Mouse (Mus musculus): ENCODE measurements around the gene Mrgprb1. TPM values are rescaled to one million over a fixed set of nuclear protein-coding genes. Genes with fewer than 3 reads are reported as not detected.
"Not testable (repeated sequence)": the region's sequence is repeated elsewhere in the genome, so short reads cannot be mapped to it uniquely, and the experiment has no call there.

Gene Mrgprb1
- polyA plus RNA-seq (2014; fragmentation: Nextera tagmentation; extraction: Ambion mirVana): not detected in 2 replicates

DNA sequence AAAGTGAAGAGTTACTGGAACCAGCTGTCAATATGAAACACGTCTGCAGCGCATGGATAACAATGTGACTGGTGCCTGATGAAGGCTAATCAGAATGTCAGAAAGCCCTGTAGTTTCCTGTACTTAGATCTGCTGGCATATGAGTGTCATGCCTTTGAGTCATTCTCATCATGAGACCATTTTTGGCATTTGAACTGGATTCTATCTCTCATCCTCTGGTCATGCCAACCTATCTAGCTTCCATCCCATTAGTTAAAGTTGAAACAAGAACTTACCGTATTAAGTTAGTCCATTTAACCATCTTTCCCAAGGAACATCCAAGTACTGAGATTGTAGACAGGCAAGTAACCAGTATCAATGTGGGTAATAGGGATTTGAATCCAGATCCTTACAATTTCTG is at the start of gene Mrgprb1:
Gene Mrgprb1, minus strand, starts transcription at position 101 of the 400 bp plus-strand sequence.
- DNase-seq (ENCODE audit: low spot score, missing footprints) (no peak), ATAC-seq (ENCODE audit: low FRiP score) (no peak)
- no peak within 1 kb of the TSS for H3K9ac ChIP-seq (ENCODE audit: low read length)
- WGBS: 86% methylated on average over 3 of the region's 3 CpGs
- H3K27me3 ChIP-seq (ENCODE audit: control insufficient read depth, insufficient read depth, low read length): no peaks in the 10 kb centered on the region
- H3K4me1 ChIP-seq (ENCODE audit: control insufficient read depth, insufficient read depth, low read length): no peaks in the 10 kb centered on the region
- no peak within 1 kb of the TSS for H3K4me2 ChIP-seq
- peaks cover 15% of the 10 kb centered on the region; the same call in 1 of the 2 replicates for H3K9me3 ChIP-seq (ENCODE audit: control insufficient read depth, low read length)
- H3K4me3 ChIP-seq (ENCODE audit: low read depth, low read length): no peak within 1 kb of the TSS
- H3K36me3 ChIP-seq (ENCODE audit: control insufficient read depth, insufficient read depth, low read length): no peaks in the 10 kb centered on the region
- no peak within 1 kb of the TSS for H3K27ac ChIP-seq (ENCODE audit: low read depth, low read length)

DNA sequence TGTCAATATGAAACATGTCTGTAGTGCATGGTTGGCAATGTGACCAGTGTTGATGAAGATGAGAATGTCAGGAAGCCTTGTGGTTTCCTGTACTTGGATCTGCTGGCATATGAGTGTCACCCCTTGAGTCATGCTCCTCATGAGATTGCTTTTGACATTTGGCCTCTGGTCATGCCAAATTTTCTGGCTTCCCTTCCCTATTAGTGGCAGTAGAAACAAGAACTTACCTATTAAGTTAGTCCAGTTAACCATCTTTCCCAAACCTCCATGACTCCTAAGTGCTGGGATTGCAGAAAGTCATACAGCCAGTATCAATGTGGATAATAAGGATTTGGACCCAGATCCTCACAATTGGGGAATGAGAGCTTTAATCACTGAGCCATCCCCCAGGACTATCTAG is 43.1 kb upstream of the Mrgprb1 start, which contains the start of gene Mrgprx2:
Gene Mrgprx2, minus strand, starts transcription at position 101 of the 400 bp plus-strand sequence.
- Histone ChIP-seq H3K4me3 (ENCODE audit: low read depth, low read length) (no peak within 1 kb of the TSS), H3K4me2 (no peak within 1 kb of the TSS), H3K9me3 (ENCODE audit: control insufficient read depth, low read length) (peaks cover 19% of the 10 kb centered on the region; the same call in 1 of the 2 replicates), H3K27ac (ENCODE audit: low read depth, low read length) (no peak within 1 kb of the TSS), H3K9ac (ENCODE audit: low read length) (no peak within 1 kb of the TSS), H3K27me3 (ENCODE audit: control insufficient read depth, insufficient read depth, low read length) (no peaks in the 10 kb centered on the region), H3K4me1 (ENCODE audit: control insufficient read depth, insufficient read depth, low read length) (no peaks in the 10 kb centered on the region), H3K36me3 (ENCODE audit: control insufficient read depth, insufficient read depth, low read length) (no peaks in the 10 kb centered on the region)
- DNase-seq (ENCODE audit: low spot score, missing footprints): no peak
- no peak for ATAC-seq (ENCODE audit: low FRiP score)

DNA sequence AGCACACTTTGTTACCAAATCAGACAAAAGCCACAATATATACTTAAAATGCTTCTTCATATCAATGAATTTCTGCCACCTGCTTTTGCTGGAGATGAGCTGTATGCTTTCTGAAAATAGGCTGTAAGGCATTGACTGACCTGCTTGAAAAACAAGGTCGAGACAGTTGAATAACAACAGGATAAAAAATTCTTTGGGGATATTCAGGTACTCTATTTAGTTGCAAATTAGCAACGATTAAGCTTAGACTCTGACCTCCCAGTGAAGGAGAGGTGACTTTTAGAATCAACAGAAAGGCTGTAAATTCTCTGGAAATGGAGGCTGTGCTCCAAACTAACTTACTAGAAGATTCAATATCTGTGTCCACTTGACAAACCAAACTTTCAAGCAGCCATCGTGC is 19.6 kb downstream of the Mrgprb1 start:
- no peak for DNase-seq (ENCODE audit: low spot score, missing footprints)
- H3K27me3 ChIP-seq (ENCODE audit: control insufficient read depth, insufficient read depth, low read length): no peaks in the 10 kb centered on the region
- H3K9ac ChIP-seq (ENCODE audit: low read length): no peak overlapping the region
- no peaks in the 10 kb centered on the region for H3K36me3 ChIP-seq (ENCODE audit: control insufficient read depth, insufficient read depth, low read length)
- WGBS: 64% methylated on average over 3 of the region's 3 CpGs
- H3K4me1 ChIP-seq (ENCODE audit: control insufficient read depth, insufficient read depth, low read length): no peaks in the 10 kb centered on the region
- H3K27ac ChIP-seq (ENCODE audit: low read depth, low read length): no peak overlapping the region
- H3K4me3 ChIP-seq (ENCODE audit: low read depth, low read length): no peak overlapping the region
- no peak overlapping the region for H3K4me2 ChIP-seq
- no peak for ATAC-seq (ENCODE audit: low FRiP score)
- peaks cover 14% of the 10 kb centered on the region; the same call in 1 of the 2 replicates for H3K9me3 ChIP-seq (ENCODE audit: control insufficient read depth, low read length)

DNA sequence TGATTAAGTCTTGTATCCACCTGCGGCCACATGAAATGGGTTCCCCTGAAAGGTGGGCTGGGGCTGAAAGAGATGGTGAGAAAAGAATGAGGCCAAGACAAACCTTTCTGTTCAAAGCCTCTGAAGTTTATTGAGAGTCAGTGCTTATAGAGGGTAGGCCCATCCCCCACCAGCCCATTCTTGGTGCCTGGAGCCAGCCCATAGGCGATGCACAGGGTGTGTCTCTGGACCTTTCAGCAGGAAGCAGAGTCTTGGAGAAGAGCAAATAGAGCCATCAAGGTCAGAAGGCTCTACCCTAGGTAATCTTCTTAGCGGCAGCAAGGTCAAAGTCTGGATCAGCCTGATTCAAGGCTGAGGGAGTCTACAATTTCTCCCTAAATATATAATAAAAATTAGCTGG is 20.2 kb downstream of the Mrgprb1 start:
- not testable (repeated sequence) for H3K27ac ChIP-seq (ENCODE audit: low read depth, low read length); ATAC-seq (ENCODE audit: low FRiP score); H3K36me3 ChIP-seq (ENCODE audit: control insufficient read depth, insufficient read depth, low read length); H3K27me3 ChIP-seq (ENCODE audit: control insufficient read depth, insufficient read depth, low read length); H3K4me2 ChIP-seq; H3K4me3 ChIP-seq (ENCODE audit: low read depth, low read length); H3K4me1 ChIP-seq (ENCODE audit: control insufficient read depth, insufficient read depth, low read length); DNase-seq (ENCODE audit: low spot score, missing footprints); H3K9ac ChIP-seq (ENCODE audit: low read length)
- H3K9me3 ChIP-seq (ENCODE audit: control insufficient read depth, low read length): peaks cover 12% of the 10 kb centered on the region; the same call in 1 of the 2 replicates
- WGBS: 77% methylated on average over 3 of the region's 3 CpGs

Other genes with a start within 250 kb of the Mrgprb1 start
- not detected in 2 replicates for gene Mrgprb8, start 67.8 kb downstream of the Mrgprb1 start, polyA plus RNA-seq (2014; fragmentation: Nextera tagmentation; extraction: Ambion mirVana)
- gene Mrgprx2, start 43.0 kb upstream of the Mrgprb1 start, polyA plus RNA-seq (2014; fragmentation: Nextera tagmentation; extraction: Ambion mirVana): not detected in 2 replicates
- gene Mrgprb2, start 101.7 kb upstream of the Mrgprb1 start, polyA plus RNA-seq (2014; fragmentation: Nextera tagmentation; extraction: Ambion mirVana): not detected in 2 replicates
- not detected in 2 replicates for gene Mrgprb3, start 187.5 kb upstream of the Mrgprb1 start, polyA plus RNA-seq (2014; fragmentation: Nextera tagmentation; extraction: Ambion mirVana)